Mouse (Mus musculus) bone marrow macrophage, adult 2 months (primary cell): ENCODE results near the gene Snrnp70. TPM values are rescaled to one million over a fixed set of nuclear protein-coding genes. Genes with fewer than 3 reads are reported as not detected.

ENCODE experiments used
- H3K27ac ChIP-seq: 2 replicates; pipeline ENCODE4 v1.5.1; 2012; ENCODE audit warnings: low read depth, low read length; ENCODE audit not compliant: insufficient read depth
- H3K4me1 ChIP-seq: 2 replicates; pipeline ENCODE4 v1.6.1; 2012; ENCODE audit warnings: low read length; ENCODE audit not compliant: control insufficient read depth, insufficient read depth
- H3K4me3 ChIP-seq: 2 replicates; pipeline ENCODE4 v1.5.1; 2012; ENCODE audit warnings: mild to moderate bottlenecking, low read length, moderate library complexity; ENCODE audit not compliant: insufficient read depth
- CTCF ChIP-seq: IDR thresholded peaks from 2 replicates; pipeline ENCODE4 v1.5.1; 2012; ENCODE audit warnings: low read depth, mild to moderate bottlenecking, low read length, moderate library complexity
- POLR2A ChIP-seq: IDR thresholded peaks from 2 replicates; pipeline ENCODE4 v1.6.1; 2012; ENCODE audit warnings: mild to moderate bottlenecking, low read depth, low read length, borderline replicate concordance
- polyA plus RNA-seq: library from polyadenylated mRNA; stranded (reverse); fragments of >200 nt; gene quantifications from 2 replicates; pipeline ENCODE4 v1.2.4, GENCODE M21; 2012; ENCODE audit not compliant: missing spikeins, insufficient read depth, insufficient read length

The Snrnp70 gene
- polyA plus RNA-seq, 1 experiment: 385 TPM

GRCm38 (mm10) chr7:45426556-45426955, 31.0 kb upstream of the Snrnp70 start:
- Histone ChIP-seq H3K27ac (no peak overlapping the region), H3K4me1 (no peaks in the 10 kb centered on the region), H3K4me3 (no peak overlapping the region)
- no peak for TF ChIP-seq POLR2A
- TF ChIP-seq CTCF: no peak

- H3K4me1 ChIP-seq: no peaks in the 10 kb centered on the region
- no peak overlapping the region for H3K4me3 ChIP-seq
- no peak overlapping the region for H3K27ac ChIP-seq
- TF ChIP-seq CTCF (no peak), POLR2A (no peak)
Observed at GRCm38 (mm10) chr7:45421194-45421593, 25.7 kb upstream of the Snrnp70 start.

- TF ChIP-seq POLR2A (no peak), CTCF (no peak)
Observed at GRCm38 (mm10) chr7:45420615-45420919, 25.0 kb upstream of the Snrnp70 start, which contains the start of gene Lhb. Gene Lhb, plus strand, starts transcription at chr7:45420820.

GRCm38 (mm10) chr7:45419859-45420614, 24.5 kb upstream of the Snrnp70 start:
- Histone ChIP-seq H3K4me1 (no peaks in the 10 kb centered on the region), H3K27ac (no peak overlapping the region), H3K4me3 (no peak overlapping the region)
- no peak for TF ChIP-seq POLR2A
- no peak for TF ChIP-seq CTCF

More at GRCm38 (mm10) chr7:45420615-45420919, 25.0 kb upstream of the Snrnp70 start, which contains the start of gene Lhb:
- Histone ChIP-seq H3K4me3 (no peak within 1 kb of the TSS), H3K4me1 (no peaks in the 10 kb centered on the region), H3K27ac (no peak within 1 kb of the TSS)

GRCm38 (mm10) chr7:45417962-45418492, 22.5 kb upstream of the Snrnp70 start:
- no peak overlapping the region for H3K27ac ChIP-seq
- no peaks in the 10 kb centered on the region for H3K4me1 ChIP-seq
- no peak overlapping the region for H3K4me3 ChIP-seq
- TF ChIP-seq POLR2A (no peak), CTCF (no peak)

DNA sequence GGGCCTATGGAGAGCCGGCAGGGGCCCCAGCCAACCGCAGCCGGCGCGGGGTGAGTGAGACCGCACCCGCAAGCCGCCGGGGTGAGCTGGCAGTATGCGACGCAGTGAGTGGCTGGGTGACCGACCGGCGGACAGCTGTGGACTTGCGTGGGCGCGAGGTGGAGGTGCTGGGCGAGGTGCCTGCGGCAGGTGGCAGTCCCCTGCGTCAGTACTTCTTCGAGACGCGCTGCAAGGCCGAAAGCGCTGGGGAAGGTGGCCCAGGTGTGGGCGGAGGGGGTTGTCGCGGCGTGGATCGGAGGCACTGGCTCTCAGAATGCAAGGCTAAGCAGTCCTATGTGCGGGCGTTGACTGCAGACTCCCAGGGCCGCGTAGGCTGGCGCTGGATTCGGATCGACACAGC, 20.1 kb upstream of the Snrnp70 start:
- H3K4me1 ChIP-seq: no peaks in the 10 kb centered on the region
- H3K27ac ChIP-seq: no peak overlapping the region
- H3K4me3 ChIP-seq: no peak overlapping the region
- no peak for TF ChIP-seq CTCF
- no peak for TF ChIP-seq POLR2A

DNA sequence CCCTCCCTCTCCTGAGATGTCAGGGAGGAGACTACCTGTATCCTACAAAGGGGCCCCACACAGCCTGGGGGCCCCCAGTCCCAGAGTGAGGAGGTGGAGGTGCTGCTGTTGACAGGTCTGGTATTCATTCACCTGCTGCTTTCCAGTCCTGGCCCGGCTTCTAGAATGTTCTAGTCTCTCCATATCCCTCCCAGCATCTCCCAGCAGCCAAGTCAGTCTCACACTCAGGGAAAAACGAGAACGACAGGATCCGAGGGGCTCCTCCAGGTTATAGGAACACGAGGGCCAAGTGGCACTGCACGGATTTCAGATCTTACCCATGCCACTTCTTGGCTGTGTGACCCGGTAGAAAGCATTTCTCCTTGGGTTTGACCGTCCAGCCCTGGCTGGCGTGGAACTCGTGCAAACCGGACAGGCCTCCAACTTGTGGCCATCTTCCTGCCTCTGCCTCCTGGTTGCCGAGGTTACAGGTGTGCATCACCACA, 19.2 kb upstream of the Snrnp70 start:
- Histone ChIP-seq H3K4me1 (no peaks in the 10 kb centered on the region), H3K4me3 (no peak overlapping the region), H3K27ac (no peak overlapping the region)
- TF ChIP-seq CTCF (no peak), POLR2A (no peak)

- TF ChIP-seq POLR2A: no peak
- TF ChIP-seq CTCF: no peak
Observed at GRCm38 (mm10) chr7:45413864-45414739, 18.6 kb upstream of the Snrnp70 start.

DNA sequence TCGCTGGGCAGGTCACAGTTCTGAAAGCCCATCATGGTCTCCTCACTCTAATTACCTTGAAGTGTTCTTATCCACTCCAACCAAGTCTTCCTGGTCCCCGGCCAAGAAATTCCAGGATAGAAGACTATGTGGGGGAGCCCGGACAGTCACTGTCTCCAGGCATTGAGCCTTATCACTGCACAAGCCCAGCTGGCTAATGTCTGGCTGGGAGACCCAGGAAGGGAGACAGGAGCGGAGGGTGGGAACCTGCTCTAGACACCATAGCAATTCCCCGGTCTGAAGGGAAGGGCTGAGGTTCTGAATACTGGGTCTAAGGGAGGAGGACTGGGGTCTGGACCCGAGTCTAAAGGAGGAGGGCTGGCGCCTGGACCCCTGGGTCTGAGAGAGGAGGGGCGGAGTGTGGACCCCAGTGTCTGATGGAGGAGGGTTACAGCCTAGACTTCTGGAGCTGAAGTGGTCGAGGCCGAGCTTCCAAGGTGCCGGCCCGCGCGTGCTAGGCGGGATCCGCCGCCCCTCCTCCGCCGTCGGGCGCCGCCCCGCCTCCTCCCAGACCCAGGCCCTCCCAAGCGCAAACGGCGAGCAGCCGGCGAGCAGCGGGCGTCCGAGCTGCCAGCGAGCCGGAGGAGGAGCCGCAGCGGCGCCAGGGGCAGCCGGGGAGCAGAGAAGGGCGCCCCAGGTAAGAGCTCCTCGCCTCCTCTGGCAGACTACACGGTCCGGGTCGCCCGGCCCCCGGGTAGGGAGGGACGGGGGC, 17.7 kb upstream of the Snrnp70 start, which contains the start of gene Ntf5:
Ntf5 (plus strand) TSS at position 583 of the 751 bp plus-strand sequence.
- H3K4me3 ChIP-seq: no peak within 1 kb of the TSS
- no peaks in the 10 kb centered on the region for H3K4me1 ChIP-seq
- no peak for TF ChIP-seq POLR2A
- no peak for TF ChIP-seq CTCF
- no peak within 1 kb of the TSS for H3K27ac ChIP-seq

More at GRCm38 (mm10) chr7:45413864-45414739, 18.6 kb upstream of the Snrnp70 start:
- no peak overlapping the region for H3K4me3 ChIP-seq
- H3K4me1 ChIP-seq: no peaks in the 10 kb centered on the region
- H3K27ac ChIP-seq: no peak overlapping the region
